Mouse (Mus musculus) thymus, postnatal 25 days (tissue): ENCODE results near the gene Gsg1l.

Source experiments
- DNase-seq: peaks from one replicate; pipeline ENCODE4 v3.0.0; 2022

Gsg1l gene

DNA sequence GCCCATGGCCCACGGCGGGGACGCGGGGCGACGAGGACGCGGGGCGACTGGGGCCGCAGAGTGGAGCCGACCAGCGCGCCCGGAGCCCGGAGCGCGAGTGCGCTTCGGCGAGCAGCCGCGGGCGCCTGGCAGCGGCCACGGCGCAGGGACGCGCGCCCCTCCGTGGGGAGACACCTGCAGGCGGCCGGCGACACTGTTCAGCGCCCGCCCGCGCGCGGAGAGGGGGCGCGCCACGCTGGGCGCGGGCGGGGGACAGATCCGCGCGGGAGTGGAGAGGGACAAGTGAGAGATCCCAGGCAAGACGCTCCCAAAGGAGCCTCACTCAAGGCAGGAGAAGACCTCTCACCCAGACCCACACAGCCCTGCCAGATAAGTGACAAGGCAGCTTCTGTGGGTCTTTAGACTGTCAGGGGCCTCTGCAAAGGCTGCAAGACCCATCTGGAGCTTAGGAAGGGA is at the start of gene Gsg1l:
Gsg1l (minus strand) TSS at position 126 of the 456 bp plus-strand sequence.
- peak; percentile 9 for DNase-seq

DNA sequence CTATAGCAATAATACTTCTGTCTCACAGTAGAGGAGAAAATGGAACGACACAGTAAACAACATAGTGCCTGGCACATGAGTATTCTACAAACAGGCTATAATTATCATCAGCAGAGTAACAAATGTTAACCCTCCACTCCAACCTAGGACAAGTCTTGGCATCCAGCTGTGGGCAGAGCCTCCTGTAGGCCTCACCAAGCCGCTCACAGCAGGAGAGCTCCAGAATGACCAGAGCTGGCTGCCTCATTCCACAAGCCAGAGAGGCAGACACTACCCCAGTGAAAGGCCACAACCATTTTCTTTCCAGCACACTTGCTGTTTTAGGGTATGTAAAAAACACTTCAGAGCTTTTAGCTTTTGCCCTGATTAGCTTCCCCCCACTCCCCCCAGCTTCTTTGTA is 45.5 kb upstream of the Gsg1l start:
- no peak for DNase-seq

DNA sequence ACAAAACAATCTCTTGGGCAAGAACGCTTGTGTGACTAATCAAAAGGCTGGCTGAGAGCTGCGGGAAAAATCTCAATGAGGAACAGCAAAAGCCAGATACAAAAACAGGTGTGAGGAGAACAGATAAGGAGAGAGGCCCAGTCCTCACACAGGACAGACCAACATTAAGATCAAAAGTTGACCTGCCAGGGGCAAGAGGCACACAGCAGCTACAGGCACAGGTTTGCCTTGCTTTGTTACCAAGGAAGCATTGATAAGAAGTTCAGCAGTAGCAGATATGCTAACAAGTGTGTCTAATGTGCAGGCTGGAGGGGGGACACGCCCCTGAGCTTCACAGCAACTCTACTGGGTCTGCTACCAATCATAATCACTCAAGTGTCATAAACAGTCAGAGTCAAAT is 44.3 kb upstream of the Gsg1l start:
- DNase-seq: no peak

DNA sequence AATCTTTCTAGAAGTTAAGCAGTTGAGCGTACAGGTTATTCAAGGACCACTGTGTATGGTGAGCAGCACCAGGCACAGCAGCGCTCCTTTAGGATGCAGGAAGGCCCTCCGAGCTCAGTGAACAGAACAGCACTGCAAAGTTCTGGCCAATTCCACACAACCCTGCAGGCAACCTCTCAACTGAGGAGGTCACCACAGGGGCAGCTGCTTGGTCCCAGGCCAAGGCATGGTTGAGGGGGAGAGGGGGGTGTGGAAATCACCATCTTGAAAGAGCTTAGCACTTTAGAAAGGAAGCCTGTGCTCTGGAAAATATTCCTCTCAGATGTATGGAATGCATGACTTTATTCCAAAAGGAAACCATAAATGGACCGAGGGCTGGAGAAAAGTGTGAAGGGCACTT is 39.3 kb upstream of the Gsg1l start:
- no peak for DNase-seq

DNA sequence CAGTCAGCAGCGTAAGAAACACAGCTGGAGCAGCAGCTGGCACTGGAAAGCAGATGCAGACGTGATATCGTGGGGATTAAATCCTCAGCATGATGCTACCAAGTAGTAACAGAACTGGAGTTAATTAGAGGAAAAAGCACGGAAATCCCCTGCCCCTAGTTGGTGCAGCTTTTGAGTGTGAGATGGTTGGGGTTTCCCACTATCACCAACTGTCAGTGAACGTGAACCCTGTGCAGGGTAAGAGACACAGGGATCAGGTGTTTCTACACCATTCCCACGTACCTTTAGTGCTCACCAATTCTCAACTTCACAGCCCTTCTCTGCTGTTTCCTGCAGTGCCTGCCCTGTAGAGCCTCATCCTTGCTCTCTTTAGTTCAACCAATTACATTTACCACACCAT is 37.6 kb upstream of the Gsg1l start:
- no peak for DNase-seq

DNA sequence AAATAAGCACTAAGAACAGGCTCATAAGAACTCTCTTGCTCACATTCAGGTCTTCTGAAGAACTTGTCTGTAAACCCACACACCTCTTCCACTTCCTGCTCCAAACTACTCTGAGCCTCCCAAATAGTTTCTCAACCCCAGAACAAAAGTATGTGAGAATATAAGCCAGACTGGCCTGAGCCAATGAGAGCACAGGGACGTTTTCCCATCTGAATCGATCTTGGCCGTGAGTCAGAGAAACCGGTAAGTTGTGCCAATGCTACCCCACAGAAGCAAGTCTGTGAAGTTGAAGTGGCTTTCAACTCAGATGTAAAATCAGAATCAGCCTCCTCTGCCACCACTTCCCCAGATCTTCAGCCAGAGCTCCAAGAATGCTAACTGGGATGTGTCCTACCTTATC is 31.1 kb upstream of the Gsg1l start:
- DNase-seq: no peak

DNA sequence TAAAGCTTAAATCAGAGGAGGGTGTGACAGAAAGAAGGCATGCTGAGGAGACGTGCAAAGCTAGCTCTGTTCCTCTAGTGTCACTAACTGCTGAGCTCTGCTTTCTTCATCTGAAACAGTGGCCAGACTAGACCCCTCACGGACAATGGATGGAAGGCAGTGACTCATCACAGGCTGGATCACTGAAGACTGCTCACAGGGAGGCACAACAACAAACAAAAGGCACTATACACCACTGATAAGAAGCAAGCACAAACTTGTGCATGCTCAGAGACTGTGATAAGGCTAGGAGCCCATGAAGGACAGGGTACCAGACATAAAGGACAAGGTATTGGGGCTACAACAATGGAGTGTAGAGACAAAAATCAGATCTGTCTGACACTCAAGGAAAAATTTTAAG is 29.0 kb upstream of the Gsg1l start:
- no peak for DNase-seq

DNA sequence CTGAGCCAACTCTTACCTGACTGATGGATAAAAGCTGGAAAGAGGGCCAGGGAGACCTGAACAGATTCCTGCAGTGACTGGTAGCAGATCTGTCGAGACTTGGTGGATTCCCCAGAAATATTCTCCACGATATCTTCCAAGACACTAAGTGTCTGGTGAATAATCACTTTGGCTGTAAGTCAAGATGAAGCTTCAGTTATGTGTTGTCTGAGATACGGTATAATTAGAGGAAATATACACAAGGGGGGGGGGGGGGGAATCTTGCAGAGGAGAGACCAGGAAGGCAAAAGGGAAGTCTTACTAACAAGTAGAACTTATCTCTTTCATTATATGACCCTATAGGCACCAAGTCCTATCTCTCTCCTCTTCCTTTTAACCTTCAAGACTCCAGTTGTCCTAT is 27.7 kb upstream of the Gsg1l start:
- no peak for DNase-seq

DNA sequence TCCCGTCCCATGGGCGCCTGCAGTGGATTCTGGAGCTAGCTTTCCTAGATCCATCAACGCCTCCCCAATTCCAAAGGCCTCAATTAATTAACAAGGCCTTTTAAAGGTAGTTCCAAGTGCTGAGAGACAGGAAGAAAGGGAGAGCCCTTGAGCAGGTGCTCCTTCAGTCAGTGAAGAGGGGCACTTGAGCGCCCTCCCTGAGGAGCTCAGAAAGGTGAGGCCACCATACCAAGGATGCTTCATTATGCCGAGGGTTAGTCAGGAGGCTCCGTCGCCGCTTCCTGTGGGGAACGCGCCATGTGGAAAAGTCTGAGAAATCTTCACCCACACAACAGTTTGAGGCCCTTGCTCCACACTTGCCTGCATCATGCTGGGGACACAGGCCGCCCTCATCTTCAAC is 18.2 kb upstream of the Gsg1l start:
- DNase-seq: no peak

DNA sequence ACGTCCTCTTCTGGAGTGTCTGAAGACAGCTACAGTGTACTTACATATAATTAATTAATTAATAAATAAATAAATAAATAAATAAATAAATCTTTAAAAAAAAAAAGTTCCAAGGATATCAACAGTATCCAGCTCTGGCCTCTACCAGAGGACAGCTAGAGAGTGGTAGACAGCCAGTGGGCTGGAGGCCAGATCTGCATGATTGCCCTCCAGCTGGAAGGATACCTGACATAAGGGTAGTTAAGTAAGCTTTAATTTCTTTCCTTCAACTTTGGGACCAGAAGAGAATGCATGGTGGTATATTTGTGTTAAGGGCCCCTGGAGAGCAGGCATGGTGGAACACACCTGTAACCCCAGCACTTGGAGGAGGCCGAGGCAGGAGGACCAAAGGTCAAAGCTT is 17.6 kb upstream of the Gsg1l start:
- no peak for DNase-seq

DNA sequence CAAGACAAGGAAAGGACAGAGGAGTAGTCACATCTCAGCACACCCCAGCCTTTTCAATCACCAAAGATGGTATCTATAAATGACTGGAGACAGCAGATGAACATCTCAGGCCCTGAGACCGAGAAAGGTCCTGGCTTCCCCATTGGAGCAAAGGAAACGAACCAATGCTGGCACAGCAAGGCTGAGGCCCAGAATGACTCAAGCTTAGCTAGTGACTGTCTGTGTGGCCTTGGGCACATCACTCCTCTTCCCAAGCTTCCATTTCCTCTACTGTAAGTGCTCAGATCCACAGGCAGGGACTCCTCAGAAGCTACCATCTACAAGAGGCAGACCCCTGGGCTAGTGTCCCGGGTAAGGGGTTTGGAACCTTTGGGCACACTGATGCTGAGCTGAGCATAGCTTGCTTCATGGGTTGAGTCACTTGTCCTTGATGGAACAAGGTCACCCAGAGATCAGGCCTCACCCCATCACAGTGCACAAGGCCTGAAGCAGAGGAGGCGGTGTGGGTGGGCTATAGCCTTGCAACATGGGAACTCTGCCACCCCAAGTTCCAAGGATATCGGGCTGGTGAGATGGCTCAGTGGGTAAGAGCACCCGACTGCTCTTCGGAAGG is 17.1 kb upstream of the Gsg1l start:
- DNase-seq: no peak

DNA sequence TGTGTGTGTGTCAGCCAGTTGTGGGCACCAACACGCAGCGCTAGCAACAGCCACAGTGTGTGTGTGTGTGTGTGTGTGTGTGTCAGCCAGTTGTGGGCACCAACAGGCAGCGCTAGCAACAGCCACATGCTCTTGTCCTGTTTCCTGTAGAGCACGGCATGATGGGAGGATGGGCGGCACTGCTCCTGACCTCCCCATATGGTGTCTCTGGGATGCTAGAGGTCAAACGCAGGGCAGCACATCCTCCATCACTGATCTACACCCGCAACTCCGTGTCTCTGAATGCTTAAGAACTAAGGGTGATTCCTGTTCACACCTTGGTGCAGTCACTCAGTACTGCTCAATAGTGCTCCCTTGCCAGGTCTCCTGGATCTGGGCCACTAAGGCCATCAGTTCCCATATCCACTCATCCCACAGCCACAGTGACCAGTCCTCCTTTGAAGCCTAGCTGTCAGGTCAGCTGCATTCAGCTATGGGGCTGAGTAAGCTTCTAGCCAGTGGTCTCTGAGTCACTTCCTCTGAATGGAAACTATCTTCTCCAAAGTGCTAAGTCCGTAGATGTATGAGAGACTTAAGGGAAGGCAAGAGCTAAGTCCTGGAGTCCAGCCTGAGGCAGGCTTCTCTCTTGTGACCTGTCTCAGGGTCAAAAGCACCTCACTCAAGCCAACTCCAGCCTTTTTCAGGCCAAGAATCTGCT is 15.2 kb upstream of the Gsg1l start:
- no peak for DNase-seq

DNA sequence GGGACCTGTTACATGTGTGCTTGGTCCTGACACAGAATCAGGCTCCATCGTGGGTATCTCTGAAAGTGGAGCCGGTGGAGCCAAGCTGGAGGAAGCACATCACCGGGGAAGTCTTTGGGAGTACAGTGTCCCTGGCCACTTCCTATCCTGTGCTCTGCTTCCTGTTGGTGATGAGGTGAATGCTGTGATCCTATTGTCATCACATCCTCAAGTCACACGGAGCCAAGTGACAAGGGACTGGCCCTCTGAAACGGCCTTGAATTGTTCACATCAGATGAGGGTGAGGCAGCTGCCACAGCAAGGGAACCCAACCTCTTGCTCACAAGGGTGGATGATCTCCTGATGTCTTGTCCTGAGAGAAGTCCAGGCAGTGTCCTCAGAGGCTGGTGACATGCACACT is 14.4 kb upstream of the Gsg1l start:
- DNase-seq: no peak

DNA sequence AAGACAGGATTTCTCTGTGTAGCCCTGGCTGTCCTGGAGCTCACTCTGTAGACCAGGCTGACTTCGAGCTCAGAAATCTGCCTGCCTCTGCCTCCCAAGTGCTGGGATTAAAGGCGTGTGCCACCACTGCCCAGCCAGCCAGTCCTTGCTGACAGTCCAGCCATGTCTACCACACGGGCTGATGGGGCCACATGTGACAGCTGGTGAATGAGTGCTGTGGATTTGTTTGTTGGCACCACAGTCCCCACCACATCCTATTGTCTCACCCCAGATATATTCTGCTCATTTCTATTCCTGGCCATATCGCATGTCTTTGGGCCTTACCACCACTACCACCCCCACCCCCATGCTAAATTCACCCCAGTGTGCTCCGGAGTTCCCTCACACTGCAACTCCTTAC is 12.5 kb upstream of the Gsg1l start:
- no peak for DNase-seq

DNA sequence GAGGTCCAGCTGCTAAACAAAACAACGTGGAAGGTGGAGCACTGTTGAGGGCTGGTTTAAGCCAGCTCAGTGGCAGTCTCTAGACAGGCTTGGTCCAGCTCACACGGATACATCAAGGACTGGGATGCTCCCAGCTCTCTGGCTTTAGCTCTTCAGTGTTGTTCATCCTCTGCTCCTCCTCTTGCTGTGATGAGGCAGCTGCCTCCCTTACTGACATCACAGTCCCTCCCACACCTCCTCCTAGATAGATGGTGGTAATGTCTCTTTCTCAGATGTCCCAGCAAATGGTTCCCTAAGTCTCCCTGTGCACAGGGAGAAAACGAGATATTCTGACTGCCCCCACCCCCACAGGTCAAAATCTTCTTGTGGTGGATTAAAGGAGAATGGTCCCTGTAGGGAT is 11.0 kb upstream of the Gsg1l start:
- no peak for DNase-seq

DNA sequence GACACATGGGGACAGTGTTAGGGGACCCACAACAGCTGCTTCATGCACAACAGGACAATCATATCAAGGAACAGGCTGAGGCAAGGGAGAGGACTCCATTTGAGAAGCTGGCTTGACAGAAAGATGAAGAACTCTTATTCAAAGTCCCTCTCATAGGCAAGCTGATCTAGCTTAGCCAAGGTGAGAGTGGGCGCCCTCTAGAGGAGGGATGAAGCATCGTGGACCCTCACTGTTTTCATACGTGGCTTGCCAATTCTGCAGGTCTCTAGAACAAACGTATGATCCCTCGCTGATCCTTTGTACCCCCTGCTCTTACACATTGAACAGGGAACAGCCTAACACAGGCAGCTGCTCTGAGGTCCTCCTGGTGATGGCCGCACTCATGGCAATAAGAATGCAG is 7.6 kb upstream of the Gsg1l start:
- peak; percentile 59 for DNase-seq

DNA sequence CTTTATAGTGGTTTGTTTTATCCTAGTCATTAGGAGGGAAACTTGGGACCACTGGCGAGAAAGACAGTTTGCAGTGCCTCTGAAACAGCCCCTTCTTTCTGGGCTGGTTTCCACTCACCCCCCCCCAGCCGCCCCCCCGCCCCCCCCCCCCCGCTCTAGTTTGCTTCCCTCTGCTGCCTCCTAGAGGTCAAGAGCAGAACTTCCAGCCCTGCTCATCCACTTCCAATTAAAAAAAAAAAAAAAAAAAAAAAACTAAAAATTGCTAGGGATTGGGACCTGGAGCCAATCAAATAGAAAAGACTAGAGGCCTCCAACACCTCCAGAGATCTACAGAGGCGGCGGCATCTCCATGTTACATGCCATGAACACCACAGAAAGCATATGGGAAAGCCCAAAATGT is 5.9 kb upstream of the Gsg1l start:
- no peak for DNase-seq

DNA sequence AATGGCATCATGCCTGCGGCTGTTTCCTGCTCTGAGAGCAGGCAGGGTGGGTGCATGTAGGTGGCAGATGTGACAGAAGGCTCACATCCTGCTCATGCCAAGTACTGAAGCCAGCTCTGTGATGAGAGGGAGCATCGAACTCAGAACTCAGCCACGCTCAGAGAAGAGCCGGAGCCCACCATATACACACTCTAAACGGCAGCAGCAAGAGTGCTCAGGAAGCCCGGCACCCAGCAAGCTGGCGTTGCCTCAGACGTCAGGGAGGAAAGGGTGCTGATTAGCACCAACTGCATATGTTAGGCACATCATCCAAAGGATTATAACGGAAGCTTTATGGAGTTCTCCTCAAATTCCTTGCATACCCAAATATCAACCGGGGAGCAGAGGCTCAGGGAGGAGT is 5.4 kb upstream of the Gsg1l start:
- DNase-seq: peak; percentile 27

DNA sequence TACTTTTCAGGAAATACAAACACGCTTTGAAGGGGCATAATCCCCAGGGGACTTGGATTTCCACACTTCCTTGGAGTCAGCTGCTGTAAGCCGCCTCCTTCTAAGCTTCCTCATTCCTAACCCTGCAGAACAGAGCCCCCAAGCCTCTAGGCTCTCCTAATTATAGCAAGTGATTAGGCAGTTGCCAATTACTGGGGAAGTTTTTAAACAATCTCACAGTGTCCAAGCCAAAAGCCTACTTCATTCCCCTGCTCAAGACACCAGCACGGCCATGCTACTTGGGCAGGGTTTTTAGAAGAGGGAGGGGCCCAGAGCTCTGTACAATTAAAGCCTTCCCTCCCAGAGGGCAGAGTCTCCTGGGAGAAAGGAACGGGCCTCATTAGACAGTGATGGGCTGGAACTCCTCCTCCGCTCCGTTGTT is 4.1 kb upstream of the Gsg1l start:
- no peak for DNase-seq

DNA sequence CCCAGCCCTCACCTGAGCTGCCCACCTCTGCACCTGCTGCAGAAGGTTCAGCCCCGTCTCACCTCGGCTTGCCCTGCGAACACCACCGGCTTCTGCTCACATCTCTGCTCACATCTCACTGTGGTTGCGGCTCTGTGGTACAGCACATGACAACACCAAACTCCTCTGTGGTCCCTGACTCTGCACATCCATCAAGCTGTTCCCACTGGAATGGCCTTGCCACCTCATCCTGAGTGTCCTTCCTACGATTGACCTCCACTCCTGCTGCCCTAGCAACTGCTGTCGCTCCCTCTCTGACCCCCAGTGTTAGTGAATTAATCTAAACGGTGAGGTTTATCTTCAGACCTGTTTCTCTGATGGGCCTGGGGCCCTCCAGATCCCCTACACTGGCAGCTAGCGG is 2.9 kb upstream of the Gsg1l start:
- DNase-seq: no peak

DNA sequence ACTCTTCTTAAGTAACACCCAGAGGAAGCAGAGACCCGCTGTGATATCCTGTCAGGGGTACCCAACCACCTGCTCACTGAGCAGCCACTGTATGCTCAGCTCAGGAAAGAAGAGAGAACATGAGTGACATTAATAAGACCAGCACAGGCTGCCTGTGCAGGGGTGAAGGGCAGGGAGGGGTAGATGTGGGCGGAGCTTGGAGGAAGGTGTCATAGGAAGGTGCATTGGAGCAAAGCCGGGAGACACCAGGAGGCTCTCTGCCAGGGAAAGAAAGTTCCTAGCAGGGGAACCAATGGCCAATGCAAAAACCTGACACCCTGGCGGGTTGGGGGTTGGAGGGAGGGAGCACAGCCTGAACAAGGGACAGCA is 1.8 kb upstream of the Gsg1l start:
- DNase-seq: no peak

DNA sequence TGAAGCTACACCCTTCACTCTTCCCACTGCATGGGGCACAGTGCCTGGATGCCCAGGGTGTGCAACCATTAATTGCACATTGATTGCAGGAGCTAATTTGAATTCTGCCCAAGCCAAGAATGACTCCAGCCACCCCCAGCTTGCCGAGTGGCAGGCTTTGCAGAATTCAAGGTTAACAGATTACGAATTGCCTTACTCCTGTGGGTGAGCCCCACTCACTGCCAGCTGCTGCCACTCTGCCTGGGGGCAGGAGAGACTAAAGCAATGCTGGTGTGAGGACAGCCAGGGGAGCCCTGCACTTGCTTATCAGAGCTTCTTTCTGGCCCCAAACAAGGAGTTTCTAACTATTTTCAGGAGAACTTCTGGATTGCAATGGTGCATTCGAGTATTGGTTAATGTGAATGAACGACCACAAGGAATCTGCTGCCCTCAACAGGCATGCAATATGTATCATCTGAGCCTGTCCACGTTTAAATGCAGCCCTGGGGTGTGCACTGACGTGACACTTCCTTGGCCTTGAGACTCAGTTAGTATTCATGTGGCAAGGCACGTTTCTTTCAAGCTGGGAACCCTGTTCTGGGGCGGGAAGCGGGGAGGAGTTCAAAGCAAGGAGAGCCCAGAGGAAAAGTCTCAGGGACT is 1.2 kb upstream of the Gsg1l start:
- DNase-seq: no peak

DNA sequence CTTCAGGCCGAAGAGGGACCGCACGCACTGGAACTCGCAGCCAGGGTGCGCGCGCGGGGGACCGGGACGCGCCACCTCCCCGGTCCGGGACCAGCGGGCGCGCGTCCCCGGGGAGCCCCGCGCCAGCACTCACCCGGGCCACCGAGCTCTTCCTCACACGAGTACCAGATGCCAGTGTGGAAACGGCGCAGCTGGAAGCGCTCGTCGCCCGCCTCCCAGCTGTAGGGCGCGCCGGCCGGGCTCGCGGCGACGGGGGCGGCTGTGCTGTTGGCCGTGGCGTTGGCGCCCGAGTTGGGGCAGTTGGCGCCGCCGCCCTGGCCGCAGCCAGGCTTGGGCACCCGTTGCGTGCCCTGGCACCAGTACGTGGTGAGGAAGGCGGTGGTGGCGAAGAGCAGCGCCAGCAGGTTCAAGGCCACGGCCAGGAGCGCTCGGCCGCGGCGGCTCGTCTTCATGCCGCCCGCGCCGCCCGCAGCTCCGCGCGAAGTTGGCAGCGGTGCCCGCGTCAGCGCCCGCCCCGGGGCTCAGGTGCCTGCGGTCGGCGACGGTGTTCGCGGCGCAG is 405 bp downstream of the Gsg1l start:
- no peak for DNase-seq

DNA sequence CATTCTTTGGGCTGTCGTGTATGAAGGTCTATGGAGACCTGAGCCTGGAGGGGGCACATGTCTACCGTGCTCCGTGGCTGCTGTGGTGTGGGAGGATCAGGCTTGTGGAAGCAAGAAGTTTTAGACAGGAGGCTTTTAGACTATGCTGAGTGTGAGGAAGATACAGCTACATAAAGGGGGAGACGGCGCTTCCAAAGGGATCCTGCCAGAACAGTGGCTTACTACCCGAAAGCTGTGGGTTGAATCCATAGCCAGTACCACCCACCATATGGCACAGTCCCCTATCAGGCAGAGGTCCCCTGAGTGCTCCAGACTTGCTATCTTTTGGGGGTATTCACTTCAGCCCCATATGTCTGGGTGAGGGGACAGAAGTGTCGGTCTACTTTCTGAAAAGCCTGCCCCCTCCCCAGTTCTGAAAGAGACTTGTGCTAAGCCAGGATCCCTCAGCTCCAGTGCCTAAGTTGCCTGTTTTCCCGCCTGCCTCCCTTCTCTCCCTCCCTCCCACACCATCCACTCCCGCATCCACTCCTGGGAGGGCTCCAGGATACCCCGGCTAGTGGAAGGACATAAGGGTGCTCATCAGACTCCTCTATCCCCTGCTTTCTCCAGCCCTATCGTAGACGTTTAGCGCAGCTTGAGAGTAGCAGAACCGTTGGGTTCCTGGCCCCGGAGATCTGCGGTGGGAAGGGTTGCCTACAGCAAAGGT is 1.1 kb downstream of the Gsg1l start:
- DNase-seq: no peak
